Mouse (Mus musculus) testis, adult 2 months (tissue): Measurements from ENCODE around the gene Fcer1g. TPM values are rescaled to one million over a fixed set of nuclear protein-coding genes. Genes with fewer than 3 reads are reported as not detected.

Experiments used
- H3K27ac ChIP-seq: fragments of 200-500 bp; 2 replicates; pipeline ENCODE4 v1.5.1; 2012; ENCODE audit warnings: low read depth, low read length; ENCODE audit not compliant: control insufficient read depth, insufficient read depth
- H3K27me3 ChIP-seq: fragments of 200-500 bp; 2 replicates; pipeline ENCODE4 v1.6.1; 2012; ENCODE audit warnings: mild to moderate bottlenecking, low read length, moderate library complexity; ENCODE audit not compliant: control insufficient read depth, insufficient read depth
- H3K36me3 ChIP-seq: fragments of 200-500 bp; 2 replicates; pipeline ENCODE4 v1.6.1; 2012; ENCODE audit warnings: mild to moderate bottlenecking, low read length; ENCODE audit not compliant: control insufficient read depth, insufficient read depth
- H3K4me1 ChIP-seq: fragments of 200-500 bp; 2 replicates; pipeline ENCODE4 v1.6.1; 2012; ENCODE audit warnings: low read length; ENCODE audit not compliant: control insufficient read depth, insufficient read depth
- H3K4me3 ChIP-seq: fragments of 200-500 bp; 2 replicates; pipeline ENCODE4 v1.5.1; 2012; ENCODE audit warnings: low read depth, mild to moderate bottlenecking, low read length, moderate library complexity, mixed read lengths; ENCODE audit not compliant: control insufficient read depth
- CTCF ChIP-seq: fragments of 200-500 bp; IDR thresholded peaks from 2 replicates; pipeline ENCODE4 v1.5.1; 2012; ENCODE audit warnings: low read depth, mild to moderate bottlenecking, inconsistent platforms, low read length, moderate library complexity; ENCODE audit not compliant: control insufficient read depth, insufficient read depth, insufficient replicate concordance
- POLR2A ChIP-seq: fragments of 200-500 bp; IDR thresholded peaks from 2 replicates; pipeline ENCODE4 v1.6.1; 2012; ENCODE audit warnings: low read depth, mild to moderate bottlenecking, inconsistent platforms, low read length, moderate library complexity; ENCODE audit not compliant: control insufficient read depth
- polyA plus RNA-seq: library from polyadenylated mRNA; depleted of rRNA; stranded (reverse); fragments of >200 nt; gene quantifications from 2 replicates; pipeline ENCODE4 v1.2.3, GENCODE M21; 2012

Fcer1g gene
- polyA plus RNA-seq, 1 experiment = 8.2 TPM

GRCm38 (mm10) chr1:171230215-171230614 is 4.0 kb downstream of the Fcer1g start:
- Histone ChIP-seq H3K27me3 (no peaks in the 10 kb centered on the region), H3K4me3 (no peak overlapping the region), H3K4me1 (peaks cover 2% of the 10 kb centered on the region), H3K27ac (no peak overlapping the region), H3K36me3 (no peaks in the 10 kb centered on the region)
- TF ChIP-seq POLR2A = no peak

GRCm38 (mm10) chr1:171229750-171230149 is 4.4 kb downstream of the Fcer1g start:
- TF ChIP-seq CTCF = no peak
- no peak for TF ChIP-seq POLR2A
- no peak overlapping the region for H3K4me3 ChIP-seq
- H3K4me1 ChIP-seq = peaks cover 2% of the 10 kb centered on the region
- no peaks in the 10 kb centered on the region for H3K36me3 ChIP-seq
- H3K27me3 ChIP-seq = no peaks in the 10 kb centered on the region
- no peak overlapping the region for H3K27ac ChIP-seq

GRCm38 (mm10) chr1:171227879-171228278 is 6.3 kb downstream of the Fcer1g start:
- Histone ChIP-seq H3K27me3 (no peaks in the 10 kb centered on the region), H3K36me3 (no peaks in the 10 kb centered on the region), H3K4me1 (peaks cover 2% of the 10 kb centered on the region), H3K4me3 (no peak overlapping the region), H3K27ac (no peak overlapping the region)
- TF ChIP-seq CTCF = no peak
- TF ChIP-seq POLR2A = no peak

- Histone ChIP-seq H3K4me3 (peak overlapping the region; percentile 37; the same call in 1 of the 2 replicates), H3K27ac (no peak overlapping the region), H3K4me1 (peaks cover 3% of the 10 kb centered on the region), H3K36me3 (no peaks in the 10 kb centered on the region), H3K27me3 (no peaks in the 10 kb centered on the region)
- TF ChIP-seq CTCF = no peak
- TF ChIP-seq POLR2A = no peak
Measured at GRCm38 (mm10) chr1:171226780-171227179, 7.4 kb downstream of the Fcer1g start.

GRCm38 (mm10) chr1:171224857-171225256 is 9.3 kb downstream of the Fcer1g start, which contains the start of gene Apoa2:
Gene Apoa2, plus strand, starts transcription at chr1:171225054.
- H3K4me3 ChIP-seq = no peak within 1 kb of the TSS
- no peak within 1 kb of the TSS; the same call in 1 of the 2 replicates for H3K27ac ChIP-seq
- H3K27me3 ChIP-seq = no peaks in the 10 kb centered on the region
- H3K4me1 ChIP-seq = peaks cover 11% of the 10 kb centered on the region
- TF ChIP-seq POLR2A = no peak
- TF ChIP-seq CTCF = no peak
- H3K36me3 ChIP-seq = no peaks in the 10 kb centered on the region

GRCm38 (mm10) chr1:171223796-171224195 is 10.4 kb downstream of the Fcer1g start:
- TF ChIP-seq POLR2A = no peak
- no peak for TF ChIP-seq CTCF
- H3K27ac ChIP-seq = no peak overlapping the region

GRCm38 (mm10) chr1:171223168-171223567 is 11.0 kb downstream of the Fcer1g start:
- TF ChIP-seq POLR2A (no peak), CTCF (no peak)
- Histone ChIP-seq H3K4me1 (peaks cover 11% of the 10 kb centered on the region), H3K27ac (peak overlapping the region; percentile 55), H3K4me3 (no peak overlapping the region), H3K27me3 (no peaks in the 10 kb centered on the region), H3K36me3 (no peaks in the 10 kb centered on the region)

More at GRCm38 (mm10) chr1:171223796-171224195, 10.4 kb downstream of the Fcer1g start:
- H3K4me3 ChIP-seq = no peak overlapping the region
- H3K4me1 ChIP-seq = peaks cover 11% of the 10 kb centered on the region
- no peaks in the 10 kb centered on the region for H3K36me3 ChIP-seq
- H3K27me3 ChIP-seq = no peaks in the 10 kb centered on the region
